Mouse (Mus musculus) heart, adult 2 months (tissue): ENCODE data around the gene Il17rb.

Experiments
- CTCF ChIP-seq: fragments of 200-600 bp; IDR thresholded peaks from 2 replicates; pipeline ENCODE4 v1.8.1; 2022; ENCODE audit warnings: antibody characterized with exemption, mild to moderate bottlenecking, moderate library complexity
- EP300 ChIP-seq: fragments of 200-500 bp; IDR thresholded peaks from 2 replicates; pipeline ENCODE4 v1.6.1; 2011; ENCODE audit warnings: low read depth, low read length, control low read depth; ENCODE audit not compliant: insufficient read depth
- POLR2A ChIP-seq: fragments of 200-500 bp; IDR thresholded peaks from 2 replicates; pipeline ENCODE4 v1.6.1; 2011; ENCODE audit warnings: mild to moderate bottlenecking, low read depth, low read length, control low read depth; ENCODE audit not compliant: insufficient read depth

DNA sequence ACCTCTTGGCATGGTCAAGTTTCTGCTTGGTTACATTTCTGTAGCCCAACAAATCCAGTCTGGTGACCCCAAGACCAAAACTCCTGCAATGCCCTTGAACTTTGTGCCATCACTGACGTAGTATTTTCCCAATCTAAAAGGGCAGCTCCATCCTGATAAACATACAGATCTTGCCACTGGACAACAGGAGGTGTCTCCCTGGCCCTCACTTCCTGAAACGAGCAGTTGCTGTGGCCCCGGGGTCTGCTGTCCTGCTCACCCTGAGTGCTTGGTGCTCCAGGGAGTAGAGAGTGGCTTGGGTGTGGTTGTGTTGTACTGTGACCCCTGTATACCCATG, 9.3 kb downstream of the Il17rb start:
- TF ChIP-seq POLR2A (no peak), CTCF (no peak), EP300 (no peak)
